Mouse (Mus musculus) ZHBTc4 (cell line): ENCODE data around the gene Psmc2.

Source experiments
- DNase-seq: peaks from one replicate; pipeline ENCODE4 v3.0.0-alpha.2; 2011; ENCODE audit warnings: low read depth, low spot score

Psmc2 gene

GRCm38 (mm10) chr5:21785053-21785452 lies at the start of gene Psmc2, which contains the start of gene Dnajc2:
Gene Psmc2 (plus strand): TSS chr5:21785283.
Gene Dnajc2 (minus strand): TSS chr5:21785251.
- DNase-seq: peak; percentile 97

DNA sequence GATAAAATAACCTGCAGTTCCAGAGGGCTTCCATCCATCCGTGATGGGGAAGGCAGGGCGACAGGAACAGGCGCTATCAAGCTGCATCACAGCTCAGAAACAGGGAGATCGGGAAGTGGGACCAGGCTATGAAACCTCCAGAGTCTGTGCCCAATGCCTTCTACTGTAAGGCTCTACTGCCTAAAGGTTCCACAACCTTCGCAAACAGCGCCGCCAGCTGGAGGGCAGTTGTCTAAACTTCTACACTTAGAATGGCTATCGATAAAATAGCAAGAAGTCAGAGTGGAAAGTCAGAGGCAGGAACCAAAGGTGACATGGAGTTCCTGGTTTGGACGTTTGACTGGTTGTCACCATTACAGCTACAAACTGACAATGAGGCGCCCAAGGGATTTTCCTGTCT lies 49.5 kb upstream of the Psmc2 start:
- peak; percentile 92 for DNase-seq

DNA sequence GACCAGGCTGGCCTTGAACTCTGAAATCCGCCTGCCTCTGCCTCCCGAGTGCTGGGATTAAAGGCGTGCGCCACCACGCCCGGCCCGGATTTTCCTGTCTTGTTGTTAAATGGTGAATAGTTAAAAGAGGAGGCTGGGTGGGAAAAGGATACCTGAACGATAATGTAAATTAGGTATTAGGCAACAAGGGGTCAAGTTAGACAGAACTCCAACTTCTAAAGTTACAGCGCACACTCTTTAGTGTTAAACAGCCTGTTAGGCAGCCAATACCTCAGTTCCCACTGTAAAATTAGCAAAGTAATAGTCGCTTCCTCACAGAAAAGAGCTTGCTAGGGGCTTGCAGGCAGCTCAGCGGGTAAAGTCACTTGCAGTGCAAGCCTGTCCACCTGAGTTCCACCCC lies 49.0 kb upstream of the Psmc2 start:
- peak; percentile 35 for DNase-seq

DNA sequence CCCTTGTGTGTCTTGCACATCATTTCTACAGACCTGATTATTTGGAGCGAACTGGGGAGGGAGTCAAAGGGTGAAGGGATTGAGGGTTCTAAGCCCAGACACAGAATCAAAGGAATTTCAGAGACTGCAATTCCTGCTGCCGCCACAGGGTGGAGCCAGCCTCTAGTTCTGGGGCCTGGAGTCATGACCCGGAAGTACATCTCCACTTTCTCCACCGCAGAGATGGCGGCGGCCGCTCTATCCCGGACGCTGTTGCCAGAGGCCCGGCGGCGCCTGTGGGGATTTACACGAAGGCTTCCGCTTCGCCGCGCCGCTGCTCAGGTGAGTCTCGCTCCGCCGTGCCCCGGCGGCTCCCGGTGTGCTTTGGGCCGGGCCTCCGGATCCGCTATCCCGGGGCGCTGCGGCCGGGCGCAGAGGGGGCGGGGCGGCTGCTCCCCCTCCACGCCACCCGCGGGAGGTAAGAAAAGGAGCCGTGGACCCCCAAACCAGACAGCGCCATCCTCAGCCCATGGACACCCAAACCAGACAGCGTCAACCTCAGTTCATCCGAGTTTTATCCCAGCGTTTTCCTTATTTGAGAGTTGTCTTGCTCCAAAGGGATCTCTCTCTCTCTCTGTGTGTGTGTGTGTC lies 48.0 kb upstream of the Psmc2 start, which contains the start of gene Pmpcb:
Gene Pmpcb, plus strand, starts transcription at position 186 of the 630 bp plus-strand sequence.
- peak; percentile 94 for DNase-seq

DNA sequence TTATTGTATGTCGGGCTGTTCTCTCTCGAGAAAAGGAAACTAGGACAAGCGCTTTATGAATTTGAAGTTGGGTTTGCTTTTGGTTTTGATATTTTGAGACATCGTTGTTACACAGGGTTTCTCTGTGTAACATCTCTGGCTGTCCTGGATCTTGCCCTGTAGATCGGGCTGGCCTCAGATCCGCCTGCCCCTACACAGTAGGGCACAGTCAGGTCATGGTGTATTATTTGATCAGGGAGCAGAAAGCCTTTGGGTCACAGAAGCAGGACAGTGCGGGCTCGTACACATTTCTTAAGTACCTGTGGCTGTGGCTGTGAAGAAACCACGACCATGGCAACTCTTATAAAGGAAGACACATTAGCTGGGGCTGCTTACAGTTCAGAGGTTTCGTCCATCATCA lies 47.5 kb upstream of the Psmc2 start:
- DNase-seq: no peak

DNA sequence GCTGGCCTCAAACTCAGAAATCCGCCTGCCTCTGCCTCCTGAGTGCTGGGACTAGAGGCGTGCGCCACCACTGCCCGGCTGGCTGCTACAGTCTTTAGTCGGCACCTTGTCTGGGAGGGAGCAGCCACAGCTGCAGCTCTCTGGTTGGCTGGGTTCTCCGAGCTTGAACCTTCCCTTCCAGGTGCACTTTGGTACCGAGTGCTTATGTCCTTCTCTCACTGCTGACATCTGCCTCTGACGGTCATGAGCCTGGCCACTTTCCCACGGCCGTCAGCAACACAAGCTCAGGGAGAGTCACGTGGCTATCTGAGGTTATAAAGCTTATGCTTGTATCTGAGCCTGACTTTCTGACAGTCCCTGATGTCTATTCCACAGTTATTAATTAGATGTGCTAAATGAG lies 46.0 kb upstream of the Psmc2 start:
- DNase-seq: peak; percentile 35

GRCm38 (mm10) chr5:21739881-21740280 lies 45.2 kb upstream of the Psmc2 start:
- peak; percentile 62 for DNase-seq

DNA sequence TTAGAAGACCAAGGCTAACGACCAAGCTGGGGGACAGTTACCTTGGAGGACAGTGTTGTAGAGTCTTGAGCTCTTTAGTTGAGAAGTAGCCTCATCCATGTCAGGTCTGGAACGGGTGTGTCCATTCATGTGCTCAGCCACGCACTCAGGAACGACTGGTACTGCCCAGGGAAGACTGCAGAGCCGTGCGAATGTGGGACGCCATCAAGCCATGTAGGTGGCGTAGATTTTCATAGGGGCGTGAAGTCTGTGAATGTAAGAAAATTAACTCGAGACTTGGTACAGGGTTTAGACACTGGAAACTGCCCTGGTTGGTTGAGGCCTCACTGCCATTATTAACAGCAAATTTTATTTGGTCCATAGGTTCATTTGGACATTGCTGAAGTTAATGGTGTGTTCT lies 41.5 kb upstream of the Psmc2 start:
- no peak for DNase-seq

DNA sequence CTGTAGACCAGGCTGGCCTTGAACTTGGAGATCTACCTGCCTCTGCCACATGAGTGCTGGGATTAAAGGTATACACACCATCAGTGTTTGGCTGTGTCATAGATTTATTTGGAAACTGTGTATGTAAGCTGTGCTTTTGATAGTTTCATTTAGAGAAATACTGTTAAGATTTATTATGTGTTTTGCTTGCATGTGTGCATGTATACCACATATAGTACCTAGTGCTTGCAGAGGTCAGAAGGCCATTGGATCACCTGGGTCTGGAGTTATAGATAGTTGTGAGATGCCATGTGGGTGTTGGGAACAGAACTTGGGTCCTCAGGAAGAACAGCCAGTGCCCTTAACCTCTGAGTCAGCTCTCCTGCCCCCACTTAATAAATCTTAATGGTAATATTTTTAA lies 40.4 kb upstream of the Psmc2 start:
- DNase-seq: no peak

- DNase-seq: no peak
These were observed 39.1 kb upstream of the Psmc2 start for GRCm38 (mm10) chr5:21745966-21746365.

- no peak for DNase-seq
These were observed 16.6 kb upstream of the Psmc2 start for GRCm38 (mm10) chr5:21768506-21768905.

GRCm38 (mm10) chr5:21769841-21770240 lies 15.2 kb upstream of the Psmc2 start:
- no peak for DNase-seq

- DNase-seq: peak; percentile 39
These were observed 8.6 kb upstream of the Psmc2 start for GRCm38 (mm10) chr5:21776491-21776890.

DNA sequence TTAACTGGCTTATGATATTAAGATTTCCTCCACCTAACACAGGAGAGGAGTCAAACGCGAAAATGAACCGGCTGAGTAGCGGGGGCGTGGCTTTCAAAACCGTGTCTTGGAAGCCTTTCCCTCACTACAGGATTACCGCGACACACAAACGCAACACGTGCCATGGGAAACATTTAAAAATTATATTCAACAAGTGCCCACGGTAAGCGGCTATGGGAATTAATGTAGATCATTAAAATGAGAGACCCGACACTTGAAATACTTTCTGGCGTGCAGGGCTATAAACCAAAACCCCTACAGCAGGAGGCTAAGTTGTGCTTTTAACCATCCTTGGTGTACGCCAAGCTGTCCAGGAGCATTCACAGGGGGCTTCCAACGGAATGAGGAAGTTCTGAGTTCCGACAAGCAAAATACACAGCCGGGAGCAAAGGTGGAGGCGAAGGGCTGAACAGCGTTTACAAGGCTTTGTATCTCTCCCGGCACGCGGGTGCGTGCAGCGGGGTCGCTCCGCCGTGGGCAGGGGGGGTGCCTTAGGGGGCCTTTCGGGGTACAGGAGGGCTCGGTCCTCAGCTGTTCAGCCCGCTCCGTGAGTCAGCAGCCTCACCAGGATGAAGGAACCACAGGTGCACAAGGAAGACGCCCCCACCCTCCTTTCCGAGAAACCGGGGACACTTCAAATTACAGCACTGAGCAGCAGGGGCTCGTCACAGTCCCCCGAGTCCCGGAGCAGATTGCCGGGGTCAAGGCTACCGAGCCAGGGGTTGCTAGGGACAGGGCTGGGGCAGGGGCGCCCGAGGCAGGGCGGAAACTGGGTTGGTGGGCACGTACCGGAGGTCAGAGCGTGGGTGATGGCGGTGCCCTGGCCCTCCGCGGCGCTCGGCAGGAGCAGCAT lies 676 bp upstream of the Psmc2 start:
- DNase-seq: peak; percentile 55

- DNase-seq: no peak
These were observed 693 bp downstream of the Psmc2 start for GRCm38 (mm10) chr5:21785776-21786175.

DNA sequence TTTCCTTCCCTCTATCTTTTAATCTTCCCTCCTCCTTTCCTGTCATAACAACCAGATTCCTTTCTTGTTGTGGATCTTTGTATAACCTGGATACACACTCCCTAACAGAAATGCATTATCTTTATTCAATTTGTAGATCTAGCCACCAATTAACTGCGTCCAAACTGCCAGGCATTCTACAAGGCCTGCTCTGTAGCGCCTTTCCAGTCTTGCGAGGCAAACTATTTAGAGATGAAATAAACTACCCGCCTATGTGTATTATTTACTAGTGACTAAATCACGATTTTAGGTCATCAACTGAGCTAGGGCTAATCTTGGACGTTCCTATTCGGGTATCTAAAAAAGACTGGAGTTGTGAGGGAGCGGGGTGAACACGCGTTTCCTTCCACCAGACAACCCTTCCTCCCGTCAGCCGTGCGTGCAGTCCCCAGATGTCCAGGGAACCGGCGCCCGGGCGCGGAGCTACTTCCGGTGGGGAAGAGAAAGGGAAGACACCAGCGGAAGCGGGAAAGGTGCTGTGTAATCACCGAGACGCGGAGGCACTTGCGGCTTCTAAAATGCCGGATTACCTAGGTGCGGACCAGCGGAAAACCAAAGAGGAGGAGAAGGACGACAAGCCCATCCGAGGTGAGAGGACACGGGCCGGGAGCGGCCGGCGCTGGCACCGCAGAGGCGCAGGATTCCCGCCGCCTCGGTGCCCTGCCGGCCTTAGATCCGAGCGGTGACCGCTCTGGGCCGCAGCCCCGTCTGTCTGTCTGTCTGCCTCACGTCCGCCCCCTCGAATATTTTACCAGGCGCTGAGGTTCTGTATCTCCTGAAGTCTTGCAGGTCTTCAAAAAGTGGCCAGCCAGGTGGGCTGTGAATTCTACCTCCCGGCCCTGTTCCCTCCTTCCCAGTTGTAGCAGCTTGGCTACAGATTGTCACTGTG lies 1.4 kb downstream of the Psmc2 start:
- DNase-seq: peak; percentile 97

DNA sequence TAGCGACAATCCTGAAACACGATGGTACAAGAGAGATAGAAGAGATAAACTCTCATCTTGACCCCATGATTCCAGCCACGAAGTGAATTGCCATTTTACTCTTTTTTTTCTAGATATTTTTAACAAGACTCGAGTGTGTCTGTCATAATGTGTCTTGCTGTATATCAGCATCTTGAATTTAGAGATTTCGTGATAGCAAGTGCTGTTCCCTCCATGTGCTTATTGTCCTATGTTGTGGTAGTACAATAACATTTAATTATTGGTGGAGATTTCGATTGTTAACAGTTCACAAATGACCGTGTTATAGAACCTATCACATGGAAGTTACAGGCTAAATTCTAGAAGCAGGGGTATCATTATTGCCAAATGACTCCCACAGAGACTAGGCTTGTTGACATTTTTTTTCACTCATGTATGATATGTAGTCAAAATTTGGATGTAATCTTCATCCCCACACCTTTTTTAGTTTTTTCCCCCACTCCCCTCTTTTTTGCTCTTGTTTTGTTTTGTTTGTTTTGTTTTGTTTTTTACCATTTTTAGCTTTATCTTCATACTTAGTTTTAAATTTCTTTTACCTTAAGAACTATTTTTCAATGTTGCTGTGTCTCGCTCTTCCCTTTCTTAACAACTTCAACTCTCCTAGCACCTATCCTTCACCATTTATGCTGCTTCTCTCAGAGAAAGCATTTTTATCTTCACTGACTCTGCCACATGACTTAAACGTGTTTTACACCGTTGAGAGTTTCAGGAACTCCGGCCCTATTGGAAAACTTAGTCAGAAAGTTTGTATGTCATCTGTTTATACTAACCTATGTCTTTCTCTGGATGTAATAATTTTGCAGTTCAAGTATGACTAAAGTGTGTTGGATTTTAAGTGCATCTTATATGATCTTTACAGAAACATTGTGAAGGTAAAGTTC lies 2.4 kb downstream of the Psmc2 start:
- no peak for DNase-seq

DNA sequence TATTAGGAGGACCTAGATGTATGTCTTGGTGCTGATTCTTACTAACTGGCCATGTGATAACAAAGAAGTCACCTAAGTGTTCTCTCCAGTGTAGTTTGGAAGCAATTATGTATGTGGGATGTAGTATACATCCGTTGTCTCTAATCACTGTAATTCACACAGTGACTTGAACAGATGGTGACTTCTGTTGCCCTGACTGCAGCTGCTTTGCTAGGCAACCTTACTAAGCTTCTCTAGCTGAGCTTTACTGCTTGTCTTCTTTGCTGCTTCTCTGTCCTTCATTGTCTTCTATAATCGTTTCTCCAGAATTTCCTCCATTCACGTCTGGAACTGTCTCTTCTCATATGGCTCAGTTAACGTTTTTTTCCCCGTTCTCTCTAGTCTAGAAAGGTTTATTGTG lies 4.0 kb downstream of the Psmc2 start:
- DNase-seq: no peak

DNA sequence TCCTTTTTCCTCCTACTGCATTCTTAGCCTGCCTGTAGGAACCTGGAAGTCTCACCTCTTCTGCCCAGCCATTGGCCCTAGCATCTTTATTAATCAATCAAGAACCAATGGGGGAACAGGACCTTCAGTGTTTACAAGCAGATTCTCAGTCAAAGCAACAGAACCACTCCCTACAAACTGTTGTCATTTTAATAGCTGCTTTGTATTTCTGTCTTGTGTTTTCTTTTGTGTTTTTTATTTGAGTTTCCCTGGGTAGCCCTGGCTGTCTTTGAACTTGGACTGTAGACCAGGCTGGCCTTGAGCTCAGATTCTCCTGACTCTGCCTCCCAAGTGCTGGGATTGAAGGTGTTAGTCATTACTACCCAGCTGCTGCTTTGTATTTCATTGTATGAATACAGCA lies 7.1 kb downstream of the Psmc2 start:
- DNase-seq: peak; percentile 94

DNA sequence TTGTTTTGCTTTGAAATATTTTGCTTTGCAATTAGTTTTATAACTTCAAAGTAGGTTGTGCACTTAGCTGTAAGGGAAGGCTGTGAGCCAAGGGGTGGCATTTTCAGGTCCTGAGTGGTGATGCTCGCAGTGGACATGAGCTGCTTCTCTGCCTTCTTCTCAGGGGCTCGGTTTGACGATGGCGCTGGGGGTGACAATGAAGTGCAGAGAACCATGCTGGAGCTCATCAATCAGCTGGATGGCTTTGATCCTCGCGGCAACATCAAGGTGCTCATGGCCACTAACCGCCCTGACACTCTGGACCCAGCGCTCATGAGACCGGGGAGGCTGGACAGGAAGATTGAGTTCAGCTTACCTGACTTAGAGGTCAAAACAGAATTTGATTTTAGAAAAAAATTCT lies 17.8 kb downstream of the Psmc2 start:
- no peak for DNase-seq

- peak; percentile 24 for DNase-seq
These were observed 18.7 kb downstream of the Psmc2 start for GRCm38 (mm10) chr5:21803691-21804188.
